Mouse (Mus musculus): ENCODE measurements around the gene Tst. TPM values are rescaled to one million over a fixed set of nuclear protein-coding genes. Genes with fewer than 3 reads are reported as not detected.

Tst gene
- polyA plus RNA-seq, 1 experiment from 2014 or later, result 24.6 TPM

- no peak overlapping the region for H3K4me2 ChIP-seq (replicated peaks)
- no peaks in the 10 kb centered on the region for H3K36me3 ChIP-seq
- H3K9ac ChIP-seq (replicated peaks), result no peak overlapping the region
- H3K4me3 ChIP-seq, result no peak overlapping the region
- peaks cover 13% of the 10 kb centered on the region for H3K4me1 ChIP-seq
- 72% methylated on average over 4 of the region's 4 CpGs for WGBS
- no peaks in the 10 kb centered on the region for H3K27me3 ChIP-seq
- no peaks in the 10 kb centered on the region for H3K9me3 ChIP-seq
- no peak for ATAC-seq (replicated peaks)
- no peak overlapping the region for H3K27ac ChIP-seq (replicated peaks)
Measured at GRCm38 (mm10) chr15:78425230-78425629, 19.5 kb upstream of the Tst start.

GRCm38 (mm10) chr15:78424507-78424906 is 18.8 kb upstream of the Tst start:
- 31% methylated on average over 11 of the region's 11 CpGs for WGBS

GRCm38 (mm10) chr15:78422046-78422956 is 16.6 kb upstream of the Tst start:
- no peak overlapping the region for H3K4me2 ChIP-seq (replicated peaks)
- no peaks in the 10 kb centered on the region for H3K9me3 ChIP-seq
- ATAC-seq (replicated peaks), result peak; percentile 77
- no peaks in the 10 kb centered on the region for H3K27me3 ChIP-seq
- H3K9ac ChIP-seq (replicated peaks), result no peak overlapping the region
- H3K27ac ChIP-seq (replicated peaks), result no peak overlapping the region
- no peaks in the 10 kb centered on the region; the same call in 1 of the 2 replicates for H3K4me1 ChIP-seq
- no peak overlapping the region for H3K4me3 ChIP-seq
- H3K36me3 ChIP-seq, result no peaks in the 10 kb centered on the region
- 16% methylated on average over 16 of the region's 16 CpGs for WGBS

More at GRCm38 (mm10) chr15:78424507-78424906, 18.8 kb upstream of the Tst start:
- H3K9ac ChIP-seq (replicated peaks), result no peak overlapping the region
- no peaks in the 10 kb centered on the region for H3K27me3 ChIP-seq
- H3K4me1 ChIP-seq, result peaks cover 6% of the 10 kb centered on the region
- no peaks in the 10 kb centered on the region for H3K9me3 ChIP-seq
- no peak overlapping the region for H3K27ac ChIP-seq (replicated peaks)
- ATAC-seq (replicated peaks), result no peak
- H3K4me2 ChIP-seq (replicated peaks), result no peak overlapping the region
- no peaks in the 10 kb centered on the region for H3K36me3 ChIP-seq
- H3K4me3 ChIP-seq, result no peak overlapping the region

GRCm38 (mm10) chr15:78420395-78420794 is 14.7 kb upstream of the Tst start:
- 78% methylated on average over 13 of the region's 13 CpGs for WGBS
- H3K9ac ChIP-seq (replicated peaks), result no peak overlapping the region
- ATAC-seq (replicated peaks), result no peak

GRCm38 (mm10) chr15:78416937-78417336 is 11.2 kb upstream of the Tst start:
- 14% methylated on average over 4 of the region's 4 CpGs for WGBS
- no peaks in the 10 kb centered on the region for H3K4me1 ChIP-seq
- H3K9ac ChIP-seq (replicated peaks), result no peak overlapping the region
- no peaks in the 10 kb centered on the region for H3K9me3 ChIP-seq
- H3K4me3 ChIP-seq, result no peak overlapping the region
- no peak for ATAC-seq (replicated peaks)
- no peaks in the 10 kb centered on the region; the same call in 1 of the 2 replicates for H3K36me3 ChIP-seq
- H3K27me3 ChIP-seq, result no peaks in the 10 kb centered on the region
- no peak overlapping the region for H3K27ac ChIP-seq (replicated peaks)
- H3K4me2 ChIP-seq (replicated peaks), result no peak overlapping the region

More at GRCm38 (mm10) chr15:78420395-78420794, 14.7 kb upstream of the Tst start:
- no peak overlapping the region for H3K4me3 ChIP-seq
- no peaks in the 10 kb centered on the region for H3K9me3 ChIP-seq
- no peaks in the 10 kb centered on the region for H3K36me3 ChIP-seq
- H3K4me2 ChIP-seq (replicated peaks), result no peak overlapping the region
- no peaks in the 10 kb centered on the region for H3K27me3 ChIP-seq
- no peaks in the 10 kb centered on the region; the same call in 1 of the 2 replicates for H3K4me1 ChIP-seq
- no peak overlapping the region for H3K27ac ChIP-seq (replicated peaks)

- H3K27ac ChIP-seq (replicated peaks), result no peak overlapping the region
- no peak for ATAC-seq (replicated peaks)
- no peaks in the 10 kb centered on the region for H3K9me3 ChIP-seq
- H3K4me2 ChIP-seq (replicated peaks), result no peak overlapping the region
- H3K36me3 ChIP-seq, result no peaks in the 10 kb centered on the region; the same call in 1 of the 2 replicates
- no peak overlapping the region for H3K9ac ChIP-seq (replicated peaks)
- peaks cover 15% of the 10 kb centered on the region for H3K4me1 ChIP-seq
- 96% methylated on average over 8 of the region's 8 CpGs for WGBS
- H3K4me3 ChIP-seq, result no peak overlapping the region
- peaks cover 20% of the 10 kb centered on the region for H3K27me3 ChIP-seq
Measured at GRCm38 (mm10) chr15:78414157-78414556, 8.4 kb upstream of the Tst start.

GRCm38 (mm10) chr15:78413719-78414117 is 8.0 kb upstream of the Tst start:
- ATAC-seq (replicated peaks), result no peak
- Histone ChIP-seq H3K4me2 (replicated peaks) (no peak overlapping the region), H3K36me3 (no peaks in the 10 kb centered on the region; the same call in 1 of the 2 replicates), H3K9me3 (no peaks in the 10 kb centered on the region), H3K9ac (replicated peaks) (no peak overlapping the region), H3K4me3 (no peak overlapping the region), H3K27me3 (peaks cover 25% of the 10 kb centered on the region), H3K4me1 (peaks cover 15% of the 10 kb centered on the region), H3K27ac (replicated peaks) (no peak overlapping the region)
- WGBS, result 47% methylated on average over 1 of the region's 1 CpGs

- H3K4me2 ChIP-seq (replicated peaks), result no peak overlapping the region
- H3K27ac ChIP-seq (replicated peaks), result no peak overlapping the region
- ATAC-seq (replicated peaks), result no peak
- H3K4me3 ChIP-seq, result no peak overlapping the region
- peaks cover 28% of the 10 kb centered on the region for H3K27me3 ChIP-seq
- H3K4me1 ChIP-seq, result peaks cover 15% of the 10 kb centered on the region
- 89% methylated on average over 14 of the region's 14 CpGs for WGBS
- no peaks in the 10 kb centered on the region for H3K9me3 ChIP-seq
- no peak overlapping the region for H3K9ac ChIP-seq (replicated peaks)
- no peaks in the 10 kb centered on the region; the same call in 1 of the 2 replicates for H3K36me3 ChIP-seq
Measured at GRCm38 (mm10) chr15:78413083-78413718, 7.5 kb upstream of the Tst start.

- 6% methylated on average over 12 of the region's 12 CpGs for WGBS
- no peak for ATAC-seq (replicated peaks)
- Histone ChIP-seq H3K4me1 (peaks cover 38% of the 10 kb centered on the region), H3K36me3 (no peaks in the 10 kb centered on the region; the same call in 1 of the 2 replicates), H3K4me2 (replicated peaks) (peak overlapping the region; percentile 38), H3K9me3 (no peaks in the 10 kb centered on the region), H3K27ac (replicated peaks) (no peak overlapping the region), H3K4me3 (peak overlapping the region; percentile 24), H3K27me3 (peaks cover 28% of the 10 kb centered on the region), H3K9ac (replicated peaks) (0 out of 2 replicates have a peak overlapping the region, but pooled peaks have one; percentile 2)
Measured at GRCm38 (mm10) chr15:78409570-78410052, 3.9 kb upstream of the Tst start.

- ATAC-seq (replicated peaks), result peak; percentile 87
- peak within 1 kb of the TSS; percentile 76 for H3K4me2 ChIP-seq (replicated peaks)
- H3K9me3 ChIP-seq, result no peaks in the 10 kb centered on the region
- H3K4me1 ChIP-seq, result peaks cover 68% of the 10 kb centered on the region
- H3K27me3 ChIP-seq, result peaks cover 28% of the 10 kb centered on the region
- peak within 1 kb of the TSS; percentile 85 for H3K4me3 ChIP-seq
- under 1% methylated on average over 39 of the region's 40 CpGs for WGBS
- peak within 1 kb of the TSS; percentile 96 for H3K27ac ChIP-seq (replicated peaks)
- peak within 1 kb of the TSS; percentile 87 for H3K9ac ChIP-seq (replicated peaks)
- H3K36me3 ChIP-seq, result no peaks in the 10 kb centered on the region
Measured at GRCm38 (mm10) chr15:78406293-78406934, 707 bp upstream of the Tst start, which contains the start of gene Mpst. Mpst (plus strand) TSS chr15:78406416.

GRCm38 (mm10) chr15:78405098-78405497 is 609 bp downstream of the Tst start:
- WGBS, result 52% methylated on average over 11 of the region's 11 CpGs
- no peak for ATAC-seq (replicated peaks)
- Histone ChIP-seq H3K9me3 (no peaks in the 10 kb centered on the region), H3K4me1 (peaks cover 61% of the 10 kb centered on the region), H3K9ac (replicated peaks) (peak overlapping the region; percentile 87), H3K27me3 (peaks cover 17% of the 10 kb centered on the region), H3K36me3 (no peaks in the 10 kb centered on the region), H3K4me3 (peak overlapping the region; percentile 85), H3K4me2 (replicated peaks) (peak overlapping the region; percentile 76), H3K27ac (replicated peaks) (peak overlapping the region; percentile 96)
